Mouse (Mus musculus): ENCODE results near the gene Olfr275. TPM values are rescaled to one million over a fixed set of nuclear protein-coding genes. Genes with fewer than 3 reads are reported as not detected.
"Not testable (repeated sequence)": the region's sequence is repeated elsewhere in the genome, so short reads cannot be mapped to it uniquely, and the experiment has no call there.

Olfr275 gene
- total RNA-seq (2021) = not detected in 2 replicates
- long read RNA-seq = 0 reads

DNA sequence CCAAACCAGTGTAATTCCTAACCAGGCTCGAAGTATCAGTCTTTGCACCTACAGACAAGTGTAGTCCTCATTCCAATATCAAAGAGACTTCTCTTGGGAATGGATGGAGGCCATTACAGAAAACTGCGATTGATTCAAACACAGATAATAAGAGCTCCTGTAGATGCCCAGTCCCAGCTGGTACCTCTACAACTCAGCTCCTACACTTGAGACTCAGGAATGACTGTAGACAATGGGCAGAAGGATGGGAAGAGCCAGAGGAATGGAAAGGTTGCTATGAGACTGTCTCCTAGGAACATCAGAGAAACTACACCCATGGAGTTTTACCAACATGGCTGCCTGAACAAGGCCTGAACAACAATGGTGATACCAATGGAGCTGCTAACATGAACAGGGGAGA, at the start of gene Olfr275:
Gene Olfr275, plus strand, starts transcription at position 301 of the 400 bp plus-strand sequence.
- DNase-seq = no peak

DNA sequence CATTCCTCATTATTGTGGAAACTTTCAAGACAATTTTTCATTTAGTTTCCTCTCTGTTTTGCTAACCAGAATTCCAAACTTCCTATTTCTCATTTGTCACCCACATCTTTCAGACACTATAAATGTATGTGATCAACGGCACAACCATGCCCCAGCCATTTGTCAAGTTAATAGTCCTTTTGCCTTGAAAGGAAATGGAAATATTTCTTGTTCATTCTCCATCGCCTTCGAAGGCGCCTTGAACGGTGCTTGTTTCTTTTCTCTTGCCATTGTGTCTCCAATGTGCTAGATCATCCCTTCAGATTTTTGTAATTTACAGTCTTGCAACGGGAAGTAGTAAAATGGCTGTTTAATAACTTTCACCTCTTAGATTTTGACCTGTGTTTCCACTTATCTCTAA, 48.8 kb upstream of the Olfr275 start:
- DNase-seq = no peak

DNA sequence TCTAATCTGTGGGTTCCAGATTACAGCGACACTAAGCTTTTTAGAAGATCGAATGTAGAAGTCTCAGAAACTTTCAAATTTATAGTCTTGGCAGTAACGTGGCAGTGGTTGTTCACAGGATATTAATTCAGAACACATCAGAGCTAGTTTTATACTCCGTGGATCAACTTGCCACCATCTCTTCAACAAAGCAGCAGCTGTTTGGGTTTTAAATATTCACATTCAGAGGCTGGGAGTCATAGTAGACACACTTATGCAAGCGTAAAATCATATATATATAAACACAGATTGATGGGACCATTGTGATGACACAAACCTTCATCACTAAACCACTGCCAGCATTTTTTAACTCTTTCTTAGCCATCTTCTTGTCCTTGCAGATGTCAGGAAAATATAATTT, 42.2 kb upstream of the Olfr275 start:
- no peak for DNase-seq

DNA sequence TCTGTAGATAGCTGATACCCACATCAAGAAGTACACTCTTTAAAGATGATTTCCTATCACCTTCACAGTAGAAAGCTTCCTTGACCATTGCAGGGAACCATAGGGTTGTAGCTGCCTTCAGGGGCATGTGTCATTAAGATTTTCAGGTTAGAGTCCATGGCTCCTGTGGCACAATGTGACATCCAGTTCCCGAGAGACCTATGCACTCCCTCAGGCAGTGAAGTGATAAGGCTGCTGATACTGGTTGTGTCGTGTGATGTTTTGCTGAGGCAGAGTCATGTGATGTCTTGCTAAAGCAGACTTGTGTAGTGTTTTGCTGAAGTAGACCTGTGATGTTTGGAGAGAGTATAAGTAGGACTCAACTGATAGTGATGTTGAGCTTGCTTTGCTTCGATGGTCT, 14.4 kb upstream of the Olfr275 start:
- DNase-seq = no peak

DNA sequence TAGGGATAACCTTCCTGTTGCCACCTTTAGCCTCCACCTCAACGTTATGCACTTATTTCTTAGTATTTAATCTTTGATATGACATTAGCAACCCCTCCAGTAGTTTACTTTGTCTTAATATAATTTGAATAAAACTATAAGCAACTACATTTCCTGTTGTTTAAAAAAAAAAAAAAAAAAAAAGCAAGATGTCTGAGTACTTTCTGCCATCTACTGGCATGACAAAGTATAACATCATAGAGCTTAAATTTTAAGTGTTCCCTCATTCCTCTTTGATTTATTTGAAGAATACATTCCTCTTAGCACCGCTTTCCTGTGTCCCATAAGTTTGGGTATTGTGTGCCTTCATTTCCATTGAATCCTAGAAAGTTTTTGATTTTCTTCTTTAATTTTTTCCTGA, 2.5 kb upstream of the Olfr275 start:
- DNase-seq = no peak

DNA sequence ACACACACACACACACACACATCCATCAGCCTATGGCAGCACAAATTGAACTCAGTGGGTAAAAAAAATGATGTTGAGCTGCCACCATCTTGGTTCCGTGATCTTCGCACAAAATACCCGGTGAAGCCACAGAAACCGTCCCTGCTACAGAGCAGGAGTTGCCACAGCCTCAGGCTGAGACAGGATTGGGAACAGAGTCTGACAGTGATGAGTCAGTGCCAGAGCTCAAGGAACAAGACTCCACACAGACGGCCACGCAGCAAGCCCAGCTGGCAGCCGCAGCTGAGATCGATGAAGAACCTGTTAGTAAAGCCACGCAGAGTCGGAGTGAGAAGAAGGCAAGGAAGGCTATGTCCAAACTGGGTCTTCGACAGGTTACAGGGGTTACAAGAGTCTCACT, 7.0 kb downstream of the Olfr275 start:
- DNase-seq = no peak

DNA sequence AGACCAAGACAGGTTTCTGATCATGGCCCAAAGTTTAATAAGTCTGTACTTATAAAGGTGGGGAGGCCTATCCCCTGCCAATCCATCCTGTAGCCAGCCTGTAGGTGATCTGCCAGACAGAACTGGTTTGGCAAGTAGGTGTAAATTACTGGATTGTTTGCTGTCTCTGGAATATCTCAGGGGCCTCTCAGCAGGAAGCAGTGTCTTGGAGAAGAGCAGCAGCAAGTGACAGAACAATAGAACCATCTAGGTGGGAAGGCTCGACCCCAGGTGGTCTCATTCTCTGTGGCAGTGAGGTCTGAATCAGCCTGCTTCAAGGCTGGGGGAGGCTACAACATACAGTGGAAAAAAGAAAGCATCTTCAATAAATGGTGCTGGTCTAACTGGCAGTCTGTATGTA, 31.0 kb downstream of the Olfr275 start:
- not testable (repeated sequence) for DNase-seq

DNA sequence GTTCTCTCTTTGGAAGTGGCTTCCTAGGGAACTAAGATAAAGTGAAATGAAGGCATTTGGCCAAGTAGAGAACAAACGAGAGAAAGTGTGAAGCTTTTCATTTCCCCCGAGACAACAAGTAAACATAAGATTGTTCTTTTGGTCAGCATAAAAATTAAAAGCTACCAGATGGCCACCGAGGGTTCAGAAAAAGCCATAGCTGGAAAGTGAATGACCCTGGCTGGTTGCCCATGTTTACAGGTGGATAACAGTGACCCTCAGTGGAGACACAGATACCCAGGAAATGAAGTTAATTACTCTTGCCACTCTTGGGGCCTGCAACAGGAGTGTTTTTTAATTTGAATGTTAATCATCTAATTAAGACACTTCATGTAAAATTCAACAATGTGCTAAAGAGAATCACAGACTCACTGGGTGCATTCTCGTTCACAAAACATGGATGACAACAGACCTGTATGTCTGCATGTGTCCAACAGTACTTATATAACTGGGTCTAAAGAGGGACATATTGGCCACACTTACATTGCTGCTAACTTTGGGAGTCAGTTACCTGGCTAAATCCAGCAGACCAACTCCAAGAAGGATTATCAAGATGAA, 34.7 kb downstream of the Olfr275 start:
- DNase-seq = no peak

DNA sequence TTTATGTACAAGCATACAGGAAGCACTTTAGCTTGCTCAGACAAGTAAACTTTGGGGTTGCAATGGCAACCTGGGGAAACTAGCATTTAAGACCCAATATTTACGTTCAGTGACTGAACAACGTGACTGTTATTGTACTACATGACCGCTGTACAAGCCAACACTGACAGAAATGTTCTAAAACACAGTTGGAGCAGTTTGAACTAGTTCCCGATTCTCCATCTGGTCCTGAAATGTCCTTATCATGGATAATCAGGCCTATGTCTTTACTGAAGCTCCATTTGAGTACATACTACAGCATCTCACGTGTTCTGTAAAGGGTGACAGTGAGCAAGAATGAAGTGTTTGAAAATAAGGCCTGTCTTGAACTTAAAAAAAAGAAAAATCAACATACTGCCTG, 35.3 kb downstream of the Olfr275 start:
- DNase-seq = no peak

DNA sequence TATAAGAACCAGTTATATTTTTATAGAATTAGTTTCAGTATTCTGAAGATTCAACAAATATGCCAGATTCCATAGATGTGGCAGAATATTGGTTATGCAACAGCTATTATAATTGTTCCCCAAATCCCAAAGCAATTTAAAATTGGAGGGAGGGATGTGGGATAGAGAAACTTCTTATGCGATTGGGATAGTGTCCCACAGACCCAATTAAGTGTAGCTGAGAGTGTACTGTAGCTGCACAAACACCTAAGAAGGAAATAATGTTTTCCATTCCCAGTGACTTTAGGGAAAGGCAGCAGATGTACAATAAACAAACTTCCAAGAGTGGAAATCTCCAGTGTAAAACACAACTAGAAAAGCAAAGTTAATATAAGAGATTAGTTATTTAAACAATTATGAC, 44.7 kb downstream of the Olfr275 start, which contains the start of gene Olfr273:
Gene Olfr273, minus strand, starts transcription at position 101 of the 400 bp plus-strand sequence.
- no peak for DNase-seq

DNA sequence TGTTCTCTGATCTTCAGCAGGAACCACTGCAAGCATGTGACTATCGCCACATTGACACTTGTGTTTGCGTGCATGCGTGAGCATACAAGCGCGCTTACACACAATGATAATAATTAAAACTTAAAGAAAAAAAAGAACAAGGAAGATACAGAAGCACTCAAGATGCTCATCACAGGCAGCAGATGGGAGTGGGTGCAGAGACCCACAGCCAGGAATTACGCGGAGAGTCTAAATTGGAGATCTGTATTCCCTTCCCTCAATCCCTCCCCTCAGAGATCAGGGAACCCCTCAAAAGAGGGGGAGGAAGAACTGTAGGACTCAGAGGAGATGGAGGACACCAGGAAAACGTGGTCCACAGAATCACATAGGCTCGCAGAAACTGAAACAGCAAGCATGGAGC, 49.8 kb downstream of the Olfr275 start:
- no peak for DNase-seq

Other genes starting within 250 kb of the Olfr275 start
- not detected in 2 replicates for gene Toporsl, start 218.3 kb upstream of the Olfr275 start, total RNA-seq (2021)
- gene Olfr273, start 44.6 kb downstream of the Olfr275 start, total RNA-seq (2021) = not detected in 2 replicates
- not detected in 2 replicates for gene Olfr272, start 104.6 kb downstream of the Olfr275 start, total RNA-seq (2021)
- not detected in 2 replicates for gene Olfr270, start 149.9 kb downstream of the Olfr275 start, total RNA-seq (2021)
- not detected in 2 replicates for gene Nipsnap3a, start 174.7 kb downstream of the Olfr275 start, total RNA-seq (2021)
- gene Nipsnap3b, start 197.3 kb downstream of the Olfr275 start, total RNA-seq (2021) = 46.5 and 46.8 TPM in 2 replicates